In genomic region chr4:77361728-77362127, GRCm38 (mm10) we compare ENCODE assay signal across 16 mouse cellular contexts.
"Had no signal": no experiment of that assay in that cellular context is flagged by ENCODE, and none has a peak within 500 bp of the region (broad histone marks: within the 10 kb centered on the region; RNA-seq: fewer than 3 reads in every experiment).

No protein-coding gene starts in this region.

- H3K27me3 ChIP-seq: kidney, embryonic 15.5 days; liver, embryonic 15.5 days; megakaryocyte, embryonic 14.5 days; neural tube, embryonic 13.5 days; stomach, embryonic 15.5 days had no signal

- DNase-seq: kidney, adult 2 months; kidney, postnatal 25 days; lung, postnatal 10 days; midbrain, embryonic 14.5 days; retina, postnatal 1 day; thymus, adult 2 months; thymus, postnatal 25 days had no signal

- H3K9ac ChIP-seq: kidney, embryonic 15.5 days; liver, embryonic 15.5 days; neural tube, embryonic 13.5 days; stomach, embryonic 15.5 days had no signal

- H3K27ac ChIP-seq: kidney, embryonic 15.5 days; left cerebral cortex, adult 2 months; limb, embryonic 10.5 days; liver, embryonic 15.5 days; macrophage; neural tube, embryonic 13.5 days; stomach, embryonic 15.5 days had no signal

- H3K4me3 ChIP-seq: kidney, embryonic 15.5 days; left cerebral cortex, adult 2 months; limb, embryonic 10.5 days; liver, embryonic 15.5 days; megakaryocyte, embryonic 14.5 days; neural tube, embryonic 13.5 days; stomach, embryonic 15.5 days had no signal

- H3K36me3 ChIP-seq: kidney, embryonic 15.5 days; limb, embryonic 10.5 days; liver, embryonic 15.5 days; neural tube, embryonic 13.5 days; stomach, embryonic 15.5 days had no signal

- H3K4me1 ChIP-seq: kidney, embryonic 15.5 days; limb, embryonic 10.5 days; liver, embryonic 15.5 days; megakaryocyte, embryonic 14.5 days; neural tube, embryonic 13.5 days; stomach, embryonic 15.5 days had no signal

- H3K4me2 ChIP-seq: kidney, embryonic 15.5 days; liver, embryonic 11.5 days; liver, embryonic 15.5 days; neural tube, embryonic 13.5 days; stomach, embryonic 15.5 days had no signal

- H3K9me3 ChIP-seq: kidney, embryonic 15.5 days; limb, embryonic 10.5 days; liver, embryonic 15.5 days; megakaryocyte, embryonic 14.5 days; neural tube, embryonic 13.5 days; stomach, embryonic 15.5 days had no signal
